Mouse (Mus musculus) olfactory bulb, adult 2 months (tissue): ENCODE results near the gene Zfp445.

Experiments used
- CTCF ChIP-seq: fragments of 200-500 bp; IDR thresholded peaks from 2 replicates; pipeline ENCODE4 v1.5.1; 2012; ENCODE audit warnings: low read depth, mild to moderate bottlenecking, low read length, moderate library complexity; ENCODE audit not compliant: insufficient read depth
- POLR2A ChIP-seq: fragments of 200-500 bp; IDR thresholded peaks from 2 replicates; pipeline ENCODE4 v1.6.1; 2012; ENCODE audit warnings: mild to moderate bottlenecking, low read depth, low read length, moderate library complexity; ENCODE audit not compliant: insufficient read depth

- TF ChIP-seq CTCF (no peak), POLR2A (no peak)
Measured at GRCm38 (mm10) chr9:122810212-122810611, 55.6 kb downstream of the Zfp445 start.
